14 mouse cellular contexts compared by ENCODE assay signal in genomic region chr17:60925822-60926383, GRCm38 (mm10).
DNase-seq lines count a peak whose midpoint lies in the region; ATAC-seq and TF ChIP-seq lines count a peak whose summit lies in the region.
"Had no signal": no experiment of that assay in that cellular context is flagged by ENCODE, and none has a peak within 500 bp of the region (broad histone marks: within the 10 kb centered on the region; RNA-seq: fewer than 3 reads in every experiment).

No protein-coding gene starts in this region.

- no peak overlapping the region for H3K27ac ChIP-seq in hindbrain, embryonic 13.5 days
- H3K27ac ChIP-seq in hindbrain, embryonic 11.5 days (ENCODE audit: low read depth, low read length) = no peak overlapping the region
- peak overlapping the region; percentile 14; the same call in 1 of the 2 replicates for H3K27ac ChIP-seq in embryonic facial prominence, embryonic 15.5 days (replicated peaks)
- no peak overlapping the region for H3K27ac ChIP-seq in left cerebral cortex, adult 2 months
- no peak overlapping the region for H3K27ac ChIP-seq in midbrain, embryonic 10.5 days (replicated peaks)
- H3K27ac ChIP-seq: embryonic facial prominence, embryonic 13.5 days; limb, embryonic 15.5 days had no signal

- TF ChIP-seq CTCF in left cerebral cortex, adult 2 months (IDR thresholded peaks at IDR 0.05) = no peak

- 0 out of 2 replicates have a peak, but pooled peaks cover 3% of the 10 kb centered on the region for H3K4me1 ChIP-seq in hindbrain, embryonic 13.5 days (replicated peaks)
- no peaks in the 10 kb centered on the region for H3K4me1 ChIP-seq in hindbrain, embryonic 11.5 days (replicated peaks; ENCODE audit: control insufficient read depth, insufficient read depth, low read length)
- no peaks in the 10 kb centered on the region for H3K4me1 ChIP-seq in embryonic facial prominence, embryonic 15.5 days
- H3K4me1 ChIP-seq in midbrain, embryonic 10.5 days = no peaks in the 10 kb centered on the region
- H3K4me1 ChIP-seq: limb, embryonic 15.5 days; megakaryocyte, embryonic 14.5 days had no signal

- H3K36me3 ChIP-seq in hindbrain, embryonic 13.5 days = no peaks in the 10 kb centered on the region
- H3K36me3 ChIP-seq in hindbrain, embryonic 11.5 days (ENCODE audit: control insufficient read depth, insufficient read depth, low read length) = no peaks in the 10 kb centered on the region
- H3K36me3 ChIP-seq in embryonic facial prominence, embryonic 15.5 days = no peaks in the 10 kb centered on the region
- H3K36me3 ChIP-seq in midbrain, embryonic 10.5 days = no peaks in the 10 kb centered on the region
- H3K36me3 ChIP-seq: embryonic facial prominence, embryonic 13.5 days; limb, embryonic 15.5 days had no signal

- ATAC-seq in hindbrain, embryonic 13.5 days (ENCODE audit: low FRiP score) = peak; percentile 39; the same call in 1 of the 2 replicates
- no peak for ATAC-seq in hindbrain, embryonic 11.5 days (ENCODE audit: low FRiP score)
- ATAC-seq in embryonic facial prominence, embryonic 15.5 days (ENCODE audit: insufficient number of reproducible peaks, low FRiP score, low TSS enrichment, low read depth) = no peak

- H3K9ac ChIP-seq in hindbrain, embryonic 13.5 days = no peak overlapping the region
- H3K9ac ChIP-seq in hindbrain, embryonic 11.5 days (ENCODE audit: low read depth, low read length) = no peak overlapping the region
- no peak overlapping the region for H3K9ac ChIP-seq in embryonic facial prominence, embryonic 15.5 days
- H3K9ac ChIP-seq: embryonic facial prominence, embryonic 13.5 days; limb, embryonic 15.5 days had no signal

- H3K9me3 ChIP-seq in hindbrain, embryonic 13.5 days = no peaks in the 10 kb centered on the region
- no peaks in the 10 kb centered on the region for H3K9me3 ChIP-seq in hindbrain, embryonic 11.5 days (ENCODE audit: control insufficient read depth, low read length)
- H3K9me3 ChIP-seq in embryonic facial prominence, embryonic 15.5 days (replicated peaks) = no peaks in the 10 kb centered on the region
- no peaks in the 10 kb centered on the region for H3K9me3 ChIP-seq in midbrain, embryonic 10.5 days (replicated peaks)
- H3K9me3 ChIP-seq: embryonic facial prominence, embryonic 13.5 days; limb, embryonic 15.5 days had no signal

- no peaks in the 10 kb centered on the region for H3K27me3 ChIP-seq in hindbrain, embryonic 13.5 days
- H3K27me3 ChIP-seq in hindbrain, embryonic 11.5 days (ENCODE audit: control insufficient read depth, insufficient read depth, low read length) = no peaks in the 10 kb centered on the region
- H3K27me3 ChIP-seq in embryonic facial prominence, embryonic 15.5 days = no peaks in the 10 kb centered on the region
- H3K27me3 ChIP-seq in midbrain, embryonic 10.5 days (ENCODE audit: low read depth, poor library complexity, severe bottlenecking) = no peaks in the 10 kb centered on the region
- H3K27me3 ChIP-seq: embryonic facial prominence, embryonic 13.5 days; limb, embryonic 15.5 days; megakaryocyte, embryonic 14.5 days had no signal

- DNase-seq in cerebellum, postnatal 10 days = peak; percentile 83 to 87
- DNase-seq in cerebellum, adult 11-12 months = no peak
- no peak for DNase-seq in hindbrain, embryonic 11.5 days (ENCODE audit: low spot score)
- peak; percentile 6 to 9 for DNase-seq in left cerebral cortex, adult 2 months (ENCODE audit: extremely low spot score in 1 of 2, low spot score in 2 of 2)
- DNase-seq in adrenal gland, postnatal 10 days = no peak
- DNase-seq in midbrain, embryonic 10.5 days (ENCODE audit: low spot score) = no peak
- DNase-seq: adrenal gland, postnatal 14 days; heart, postnatal 36 days; kidney, adult 2 months had no signal

- intact Hi-C loops in left cerebral cortex, adult 2 months (cut with DNase I) = no loop called here

- H3K4me3 ChIP-seq in hindbrain, embryonic 13.5 days = no peak overlapping the region
- no peak overlapping the region for H3K4me3 ChIP-seq in hindbrain, embryonic 11.5 days (ENCODE audit: low read depth, low read length)
- no peak overlapping the region for H3K4me3 ChIP-seq in embryonic facial prominence, embryonic 15.5 days (replicated peaks)
- H3K4me3 ChIP-seq in left cerebral cortex, adult 2 months = no peak overlapping the region
- no peak overlapping the region for H3K4me3 ChIP-seq in midbrain, embryonic 10.5 days
- H3K4me3 ChIP-seq: embryonic facial prominence, embryonic 13.5 days; limb, embryonic 15.5 days; megakaryocyte, embryonic 14.5 days had no signal

- H3K4me2 ChIP-seq in hindbrain, embryonic 13.5 days = no peak overlapping the region
- H3K4me2 ChIP-seq in hindbrain, embryonic 11.5 days (replicated peaks; ENCODE audit: low read depth, low read length) = no peak overlapping the region
- no peak overlapping the region; the same call in 1 of the 2 replicates for H3K4me2 ChIP-seq in embryonic facial prominence, embryonic 15.5 days (replicated peaks)
- H3K4me2 ChIP-seq: embryonic facial prominence, embryonic 13.5 days; limb, embryonic 15.5 days had no signal

- WGBS in hindbrain, embryonic 13.5 days = 80% methylated on average over 13 of the region's 13 CpGs
- 88% methylated on average over 13 of the region's 13 CpGs for WGBS in hindbrain, embryonic 11.5 days
- 55% methylated on average over 13 of the region's 13 CpGs for WGBS in embryonic facial prominence, embryonic 15.5 days
- WGBS in midbrain, embryonic 10.5 days = 90% methylated on average over 13 of the region's 13 CpGs

Comparison
In these comparisons a context has a peak if more than half of its experiments do, and no peak if none do; other contexts are left out.
1. DNase-seq: peak in cerebellum, postnatal 10 days (2 of 2) and left cerebral cortex, adult 2 months (2 of 2); none in cerebellum, adult 11-12 months (single experiment), hindbrain, embryonic 11.5 days (single experiment), adrenal gland, postnatal 10 days (single experiment) and midbrain, embryonic 10.5 days (single experiment).